Mouse (Mus musculus) mouse trophoblast stem cell (cell line): ENCODE measurements around the gene Zfp872.
"Not testable (repeated sequence)": the region's sequence is repeated elsewhere in the genome, so short reads cannot be mapped to it uniquely, and the experiment has no call there.

ENCODE experiments used
- in situ Hi-C, 2 experiments: fragments of 300-500 bp; cut with MseI, MboI; formaldehyde crosslinking; loops; 2 replicates in 1 of 2; 3 replicates in 1 of 2; pipeline ENCODE4 v1.15.1; 2025

Zfp872 gene

GRCm38 (mm10) chr9:22167751-22168150 lies 20.1 kb upstream of the Zfp872 start:
- in situ Hi-C loops = loop anchor here in 1 of 2 experiments (10.0 kb wide), 1 partner anchor 47 kb away; no protein-coding TSS in a partner anchor

DNA sequence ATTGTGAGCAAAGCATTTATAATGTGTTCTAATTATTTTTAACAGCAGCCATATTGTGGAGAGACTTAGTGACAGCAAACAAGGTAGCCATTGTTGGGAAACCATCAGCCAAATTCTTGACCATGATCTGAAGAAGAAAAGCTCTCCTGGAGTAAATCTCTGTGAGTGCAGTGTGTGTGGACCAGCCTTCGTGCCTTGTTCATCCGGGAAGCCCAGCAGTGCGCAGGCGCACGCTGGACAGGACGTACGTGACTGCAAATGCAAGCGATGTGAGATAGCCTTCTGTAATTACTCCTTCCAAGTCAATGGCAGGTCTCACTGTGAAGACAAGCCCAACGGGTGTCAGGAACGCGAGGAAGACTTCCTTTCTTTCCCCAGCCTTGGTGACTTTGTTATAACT lies 18.6 kb upstream of the Zfp872 start:
- in situ Hi-C loops = loop anchor here in 1 of 2 experiments (10.0 kb wide), 1 partner anchor 45 kb away; no protein-coding TSS in a partner anchor

DNA sequence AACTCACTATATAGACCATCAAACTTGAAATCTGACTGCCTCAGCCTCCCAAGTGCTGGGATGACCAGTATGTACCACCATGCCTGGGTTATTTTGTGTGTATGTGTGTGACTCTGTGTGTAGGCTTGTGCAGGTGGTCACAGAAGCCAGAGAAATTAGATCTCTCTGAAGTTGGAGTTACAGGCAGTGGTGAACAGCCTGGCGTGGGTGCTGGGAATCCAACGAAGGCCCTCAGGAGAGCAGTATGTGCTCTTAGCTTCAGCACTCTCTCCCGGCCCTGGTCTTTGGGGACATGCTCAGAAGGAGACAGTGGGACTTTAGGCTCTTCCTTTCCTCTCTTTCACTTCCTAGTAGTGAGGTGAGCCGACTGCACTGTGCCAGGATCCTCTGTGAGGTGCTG lies 15.6 kb upstream of the Zfp872 start:
- in situ Hi-C loops = no loop called here

DNA sequence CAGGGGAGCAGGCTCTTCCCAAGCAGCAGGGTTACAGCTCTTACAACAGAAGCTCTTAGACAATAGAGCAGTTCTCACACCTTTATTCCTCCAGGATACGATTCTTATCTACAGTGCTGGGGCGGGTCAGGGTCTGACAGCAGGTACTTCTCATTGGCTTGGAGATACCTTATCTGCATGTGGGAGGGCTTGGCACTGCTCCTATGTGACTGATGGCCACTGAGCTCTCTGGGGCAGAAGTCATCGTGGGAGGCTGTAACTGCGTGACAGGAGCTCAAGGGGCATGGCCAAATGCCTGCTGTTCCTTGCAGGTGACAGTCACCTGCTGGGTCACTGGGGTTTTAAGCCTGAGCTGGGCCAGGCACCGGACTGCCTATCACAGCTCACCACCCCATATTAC lies 8.5 kb downstream of the Zfp872 start:
- in situ Hi-C loops = no loop called here

- in situ Hi-C loops = loop anchor here in 1 of 2 experiments (10.0 kb wide), 1 partner anchor 49 kb away; no protein-coding TSS in a partner anchor
These were observed 25.9 kb downstream of the Zfp872 start for GRCm38 (mm10) chr9:22213785-22214194.

- in situ Hi-C loops = loop anchor here in 1 of 2 experiments (10.0 kb wide), 1 partner anchor 50 kb away; no protein-coding TSS in a partner anchor
These were observed 26.7 kb downstream of the Zfp872 start for GRCm38 (mm10) chr9:22214549-22214948.

DNA sequence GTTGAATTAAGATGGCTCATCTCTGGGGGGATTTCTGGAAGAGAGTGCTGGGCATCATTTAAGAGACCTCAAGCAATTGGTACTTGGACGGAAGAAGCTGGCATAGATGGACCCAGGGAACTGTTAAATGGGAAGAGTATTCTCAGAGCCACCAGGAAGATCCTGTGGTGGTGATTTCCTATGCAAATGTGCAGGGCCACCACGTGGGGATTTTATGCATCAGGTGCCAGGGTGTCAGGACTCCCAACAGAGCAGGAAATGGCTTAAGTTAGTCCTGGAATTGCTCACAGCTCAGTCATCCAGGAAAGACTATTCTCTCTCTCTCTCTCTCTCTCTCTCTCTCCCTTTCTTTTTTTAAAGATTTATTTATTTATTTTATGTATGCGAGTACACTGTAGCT lies 28.8 kb downstream of the Zfp872 start:
- in situ Hi-C loops = loop anchor here in 1 of 2 experiments (10.0 kb wide), 1 partner anchor 52 kb away; no protein-coding TSS in a partner anchor

- in situ Hi-C loops = loop anchor here in 1 of 2 experiments (10.0 kb wide), 1 partner anchor 53 kb away; no protein-coding TSS in a partner anchor
These were observed 30.1 kb downstream of the Zfp872 start for GRCm38 (mm10) chr9:22217858-22218493.

GRCm38 (mm10) chr9:22224066-22224465 lies 36.2 kb downstream of the Zfp872 start:
- in situ Hi-C loops = no loop called here

DNA sequence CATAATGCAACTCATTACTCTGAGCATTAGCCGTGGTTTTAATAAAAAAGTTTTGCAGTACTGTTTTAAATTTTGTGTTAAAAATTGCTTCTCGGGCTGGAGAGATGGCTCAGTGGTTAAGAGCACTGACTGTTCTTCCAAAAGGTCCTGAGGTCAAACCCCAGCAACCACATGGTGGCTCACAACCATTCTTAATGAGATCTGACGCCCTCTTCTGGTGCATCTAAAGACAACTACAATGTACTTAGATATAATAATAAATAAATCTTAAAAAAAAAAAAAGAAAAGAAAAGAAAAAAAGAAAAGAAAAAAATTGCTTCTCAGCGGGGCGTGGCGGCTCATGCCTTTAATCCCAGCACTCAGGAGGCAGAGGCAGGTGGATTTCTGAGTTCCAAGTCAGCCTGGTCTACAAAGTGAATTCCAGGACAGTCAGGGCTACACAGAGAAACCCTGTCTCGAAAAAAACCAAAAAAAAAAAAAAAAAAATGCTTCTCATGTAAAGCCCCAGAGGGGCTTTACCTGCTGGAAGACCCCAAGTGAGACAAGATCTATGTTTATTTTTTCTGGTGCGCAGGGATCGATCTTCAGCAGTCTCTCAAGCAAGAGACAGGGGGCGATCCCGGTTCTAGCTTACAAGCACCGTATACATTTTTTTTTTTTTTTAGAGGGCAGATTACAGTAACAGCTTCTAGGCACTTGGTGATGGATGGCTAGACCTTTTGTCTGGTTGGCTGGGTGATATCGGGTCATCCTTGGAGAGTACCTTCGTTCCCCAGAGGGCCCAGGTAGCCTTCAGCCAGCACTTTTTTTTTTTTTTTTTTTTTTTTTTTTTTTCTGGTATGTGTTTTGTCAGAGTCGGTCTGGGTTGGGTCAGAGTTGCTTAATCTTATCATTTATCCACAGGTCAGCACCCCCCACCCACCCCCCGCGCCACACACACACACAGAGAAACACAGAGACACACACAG lies 36.9 kb downstream of the Zfp872 start:
- in situ Hi-C loops = no loop called here

- in situ Hi-C loops = no loop called here
These were observed 37.9 kb downstream of the Zfp872 start, which contains the start of gene Zfp809 for GRCm38 (mm10) chr9:22225581-22226388. Gene Zfp809 (plus strand): TSS chr9:22225714.

GRCm38 (mm10) chr9:22226389-22226673 lies 38.4 kb downstream of the Zfp872 start:
- in situ Hi-C loops = not testable (repeated sequence)

GRCm38 (mm10) chr9:22226846-22227245 lies 39.0 kb downstream of the Zfp872 start:
- in situ Hi-C loops = no loop called here

GRCm38 (mm10) chr9:22229386-22230026 lies 41.6 kb downstream of the Zfp872 start:
- in situ Hi-C loops = no loop called here

GRCm38 (mm10) chr9:22230061-22230460 lies 42.2 kb downstream of the Zfp872 start:
- in situ Hi-C loops = no loop called here

DNA sequence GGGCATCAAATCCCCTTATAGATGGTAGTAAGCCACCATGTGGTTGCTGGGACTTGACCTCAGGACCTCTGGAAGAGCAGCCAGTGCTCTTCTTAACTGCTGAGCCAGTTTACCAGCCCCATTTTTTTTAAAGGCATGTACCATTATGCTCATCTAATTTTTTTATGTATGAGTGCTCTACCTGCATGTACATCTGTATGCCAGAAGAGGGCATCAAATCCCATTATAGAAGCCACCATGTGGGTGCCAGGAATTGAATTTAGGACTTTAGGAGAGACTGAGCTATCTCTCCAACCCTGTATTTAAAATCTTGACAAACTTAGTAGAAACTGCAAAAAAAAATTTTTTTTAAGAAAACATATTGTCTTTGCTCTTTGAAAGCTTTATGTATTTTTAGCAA lies 42.7 kb downstream of the Zfp872 start:
- in situ Hi-C loops = no loop called here

DNA sequence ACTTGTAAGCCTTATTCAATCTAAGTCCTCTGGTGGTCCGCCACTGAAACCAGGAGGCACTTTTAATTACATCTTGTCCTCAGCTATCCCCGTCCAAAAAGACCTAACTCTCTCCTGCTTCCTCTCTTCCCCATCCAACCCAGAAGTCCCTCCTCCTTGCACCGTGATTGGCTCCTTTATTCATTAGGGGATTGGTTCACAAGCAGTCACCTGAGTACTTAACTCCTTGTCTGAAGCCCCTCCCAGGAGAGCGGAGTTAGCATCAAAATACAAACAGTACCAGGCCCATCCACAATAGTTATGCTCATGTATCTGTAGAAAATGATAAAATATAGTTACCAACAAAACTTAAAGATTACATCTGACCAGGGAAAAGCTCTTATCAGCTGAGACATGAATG lies 52.1 kb downstream of the Zfp872 start:
- in situ Hi-C loops = no loop called here

DNA sequence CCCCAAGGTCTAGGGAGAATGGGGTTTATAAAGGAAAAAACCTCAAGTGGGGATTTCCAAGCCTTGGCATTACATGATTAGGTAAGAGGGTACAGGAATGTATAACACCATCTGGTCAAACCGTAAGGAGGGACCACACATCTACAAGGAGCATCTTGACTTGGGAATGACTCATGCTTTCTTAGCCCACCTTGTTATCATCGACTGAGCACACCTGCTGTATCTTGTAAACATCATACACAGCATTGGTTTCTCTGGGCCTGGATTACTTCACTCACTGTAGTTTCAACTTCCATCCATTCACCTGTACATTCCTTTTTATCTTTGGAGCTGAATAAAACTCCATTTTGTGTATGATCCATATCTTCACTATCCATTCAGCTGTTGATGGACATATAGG lies 56.4 kb downstream of the Zfp872 start:
- in situ Hi-C loops = no loop called here
